11 mouse cellular contexts compared by ENCODE assay signal in genomic region chr17:89311133-89311532, GRCm38 (mm10).
"Had no signal": no experiment of that assay in that cellular context is flagged by ENCODE, and none has a peak within 500 bp of the region (broad histone marks: within the 10 kb centered on the region; RNA-seq: fewer than 3 reads in every experiment).

No protein-coding gene starts in this region.

- H3K27ac ChIP-seq: heart, embryonic 10.5 days; hindbrain, embryonic 13.5 days; hindbrain, embryonic 15.5 days; hindbrain, postnatal 0 days; layer of hippocampus, adult 2 months; left cerebral cortex, adult 2 months; limb, embryonic 10.5 days; liver, embryonic 12.5 days had no signal

- H3K36me3 ChIP-seq: heart, embryonic 10.5 days; heart, embryonic 12.5 days; hindbrain, embryonic 13.5 days; hindbrain, embryonic 15.5 days; limb, embryonic 10.5 days; limb, embryonic 12.5 days; liver, embryonic 12.5 days had no signal

- H3K27me3 ChIP-seq: heart, embryonic 12.5 days; hindbrain, embryonic 13.5 days; hindbrain, embryonic 15.5 days; limb, embryonic 12.5 days; liver, embryonic 12.5 days had no signal

- ATAC-seq: hindbrain, postnatal 0 days; intestine, embryonic 16.5 days; liver, embryonic 12.5 days had no signal

- H3K4me1 ChIP-seq: heart, embryonic 10.5 days; heart, embryonic 12.5 days; hindbrain, embryonic 13.5 days; hindbrain, embryonic 15.5 days; limb, embryonic 10.5 days; limb, embryonic 12.5 days; liver, embryonic 12.5 days had no signal

- H3K4me2 ChIP-seq: heart, embryonic 12.5 days; hindbrain, embryonic 13.5 days; hindbrain, embryonic 15.5 days; limb, embryonic 12.5 days; liver, embryonic 12.5 days had no signal

- H3K9ac ChIP-seq: heart, embryonic 12.5 days; hindbrain, embryonic 13.5 days; hindbrain, embryonic 15.5 days; limb, embryonic 12.5 days; liver, embryonic 12.5 days had no signal

- H3K9me3 ChIP-seq: heart, embryonic 10.5 days; hindbrain, embryonic 13.5 days; hindbrain, embryonic 15.5 days; limb, embryonic 10.5 days; limb, embryonic 12.5 days; liver, embryonic 12.5 days had no signal

- H3K4me3 ChIP-seq: heart, embryonic 10.5 days; heart, embryonic 12.5 days; hindbrain, embryonic 13.5 days; hindbrain, embryonic 15.5 days; layer of hippocampus, adult 2 months; left cerebral cortex, adult 2 months; limb, embryonic 10.5 days; limb, embryonic 12.5 days; liver, embryonic 12.5 days had no signal
